Mouse (Mus musculus) subcutaneous adipose tissue, adult 2 months (tissue): ENCODE measurements around the gene Tbc1d8b. TPM values are rescaled to one million over a fixed set of nuclear protein-coding genes. Genes with fewer than 3 reads are reported as not detected.

Experiments
- polyA plus RNA-seq: library from polyadenylated mRNA; depleted of rRNA; stranded (reverse); fragments of >200 nt; gene quantifications from 2 replicates; pipeline ENCODE4 v1.2.3, GENCODE M21; 2012; ENCODE audit warnings: low replicate concordance; rRNA removed

The Tbc1d8b gene
- polyA plus RNA-seq = 1.5 and 2.8 TPM in 2 replicates

GRCm38 (mm10) chrX:139684775-139685695 lies at the start of gene Tbc1d8b:
TSS of gene Tbc1d8b (plus strand) at chrX:139684996.

GRCm38 (mm10) chrX:139714381-139714780 lies 29.6 kb downstream of the Tbc1d8b start, which contains the start of gene Gm15013:
TSS of gene Gm15013 (minus strand) at chrX:139714481.

GRCm38 (mm10) chrX:139782278-139783044 lies 97.7 kb downstream of the Tbc1d8b start, which contains the start of gene Ripply1:
TSS of gene Ripply1 (minus strand) at chrX:139782353.

DNA sequence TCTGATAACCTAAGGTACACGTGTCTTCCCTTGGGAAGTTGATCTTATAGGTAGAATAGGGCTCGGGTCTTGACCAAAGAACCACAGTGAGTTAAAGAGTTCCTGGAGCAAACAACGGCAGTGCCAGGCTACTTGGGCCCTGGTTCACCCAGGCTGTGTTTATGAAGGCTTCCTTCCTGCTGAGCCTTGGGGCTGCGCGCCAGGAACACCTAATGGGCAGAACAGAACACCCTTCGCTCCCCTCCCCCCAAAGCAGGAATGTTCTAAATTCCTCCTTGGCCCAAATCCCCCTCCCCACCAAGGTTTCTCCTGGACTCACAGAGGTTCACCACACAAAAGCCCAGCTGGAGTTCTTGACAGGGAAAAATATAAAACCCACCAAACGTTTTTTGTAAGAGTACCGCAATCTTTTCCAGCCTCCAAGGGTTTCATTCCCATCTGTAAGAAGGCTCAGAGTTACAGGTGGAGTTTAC lies 115.6 kb downstream of the Tbc1d8b start, which contains the start of gene Cldn2:
Gene Cldn2, plus strand, starts transcription at position 423 of the 473 bp plus-strand sequence.

Other genes starting within 250 kb of the Tbc1d8b start
- gene D330045A20Rik, start 204.6 kb upstream of the Tbc1d8b start, polyA plus RNA-seq = 0.69 TPM in 1 of 2 replicates, not detected in the other
- gene Rnf128, start 121.7 kb upstream of the Tbc1d8b start, polyA plus RNA-seq = 0.23 and 20.3 TPM in 2 replicates
- not detected in 2 replicates for gene Gm15013, start 29.5 kb downstream of the Tbc1d8b start, polyA plus RNA-seq
- not detected in 2 replicates for gene Ripply1, start 97.4 kb downstream of the Tbc1d8b start, polyA plus RNA-seq
- 0.17 and 1.7 TPM in 2 replicates for gene Cldn2, start 115.8 kb downstream of the Tbc1d8b start, polyA plus RNA-seq
- gene Morc4, start 186.7 kb downstream of the Tbc1d8b start, polyA plus RNA-seq = 18.1 and 35.3 TPM in 2 replicates